Mouse (Mus musculus) heart, embryonic 12.5 days (tissue): ENCODE measurements around the gene Plekhf1. TPM values are rescaled to one million over a fixed set of nuclear protein-coding genes. Genes with fewer than 3 reads are reported as not detected.

Source experiments
- ATAC-seq: fragments of 200-750 bp; cut with Nextera tagmentation; 2 replicates; pipeline ENCODE4 v1.8.0; 2017; ENCODE audit warnings: moderate TSS enrichment, moderate library complexity; ENCODE audit not compliant: insufficient number of reproducible peaks, low FRiP score
- H3K27ac ChIP-seq: fragments of 300-500 bp; sonication (generic); 2 replicates; pipeline ENCODE4 v1.5.1; 2016; ENCODE audit warnings: mild to moderate bottlenecking, moderate library complexity; ENCODE audit not compliant: poor library complexity, severe bottlenecking
- H3K27me3 ChIP-seq: fragments of 300-500 bp; sonication (generic); replicated peaks from 2 replicates; pipeline ENCODE4 v1.6.1; 2016; ENCODE audit warnings: mild to moderate bottlenecking, moderate library complexity
- H3K36me3 ChIP-seq: fragments of 300-500 bp; sonication (generic); 2 replicates; pipeline ENCODE4 v1.6.1; 2016; ENCODE audit warnings: mild to moderate bottlenecking, moderate library complexity
- H3K4me1 ChIP-seq: fragments of 300-500 bp; sonication (generic); replicated peaks from 2 replicates; pipeline ENCODE4 v1.6.1; 2016; ENCODE audit warnings: mild to moderate bottlenecking
- H3K4me2 ChIP-seq: fragments of 300-500 bp; sonication (generic); 2 replicates; pipeline ENCODE4 v1.6.1; 2016; ENCODE audit warnings: mild to moderate bottlenecking, moderate library complexity
- H3K4me3 ChIP-seq: fragments of 300-500 bp; sonication (generic); 2 replicates; pipeline ENCODE4 v1.5.1; 2016; ENCODE audit warnings: mild to moderate bottlenecking
- H3K9ac ChIP-seq: fragments of 300-500 bp; sonication (generic); 2 replicates; pipeline ENCODE4 v1.6.1; 2016; ENCODE audit warnings: mild to moderate bottlenecking, moderate library complexity
- H3K9me3 ChIP-seq: fragments of 300-500 bp; sonication (generic); replicated peaks from 2 replicates; pipeline ENCODE4 v1.6.1; 2016; ENCODE audit warnings: mild to moderate bottlenecking, moderate library complexity
- WGBS: fragments of 180-500 bp; shearing (Covaris S2); methylation state at CpG from one replicate; pipeline ENCODE4 v1.1.7; 2016; 5-methylcytosine and 5-hydroxymethylcytosine counted together
- polyA plus RNA-seq: library from polyadenylated mRNA; unstranded; fragments of >200 nt; fragmentation: Nextera tagmentation; extraction: Ambion mirVana; gene quantifications from 2 replicates; pipeline ENCODE4 v1.2.1, GENCODE M21; 2016

Plekhf1 gene
- polyA plus RNA-seq, 1 experiment from 2014 or later: 1.7 TPM

DNA sequence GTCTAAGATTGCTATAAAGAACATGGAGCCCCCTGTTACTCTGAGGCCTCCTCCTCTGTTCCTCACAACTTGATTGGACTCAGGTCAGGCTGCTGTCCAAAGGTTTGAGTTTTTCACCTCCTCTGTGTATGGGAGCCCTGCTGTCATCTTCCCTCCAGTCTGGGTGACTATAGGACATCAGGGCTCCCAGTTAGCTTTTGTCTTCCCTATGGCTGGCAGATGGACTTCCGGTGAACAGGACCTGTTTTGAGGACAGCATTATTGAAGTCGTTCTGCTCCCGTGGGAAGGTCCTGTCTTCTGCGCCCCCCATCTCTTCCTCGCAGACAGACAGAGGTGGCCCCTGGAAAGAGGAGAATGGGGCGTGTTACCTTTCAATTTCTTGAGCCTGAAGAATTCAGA is 43.0 kb downstream of the Plekhf1 start:
- peaks cover 6% of the 10 kb centered on the region; the same call in 1 of the 2 replicates for H3K36me3 ChIP-seq
- H3K4me3 ChIP-seq: no peak overlapping the region
- 88% methylated on average over 6 of the region's 6 CpGs for WGBS
- H3K4me1 ChIP-seq: peaks cover 13% of the 10 kb centered on the region
- H3K27ac ChIP-seq: no peak overlapping the region
- no peak for ATAC-seq
- no peaks in the 10 kb centered on the region for H3K27me3 ChIP-seq
- H3K9me3 ChIP-seq: no peaks in the 10 kb centered on the region
- no peak overlapping the region for H3K9ac ChIP-seq
- H3K4me2 ChIP-seq: peak overlapping the region; percentile 88; the same call in 1 of the 2 replicates

DNA sequence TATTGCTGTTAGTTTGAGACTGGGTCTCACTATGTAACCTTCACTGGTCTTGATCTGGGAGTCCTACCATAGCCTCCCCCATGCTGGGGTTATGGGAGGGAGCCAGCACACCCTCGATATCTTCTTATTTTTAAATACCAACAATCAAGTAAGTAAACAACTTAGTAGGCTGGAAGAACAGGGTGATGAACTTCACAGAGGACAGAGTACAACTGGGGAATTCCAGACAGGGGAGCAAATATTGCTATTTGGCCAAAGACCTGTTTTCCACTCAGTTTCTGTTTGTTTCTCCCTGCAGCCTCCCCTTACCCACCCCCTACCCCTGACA is 43.4 kb downstream of the Plekhf1 start:
- peak overlapping the region; percentile 63 for H3K4me3 ChIP-seq
- ATAC-seq: no peak
- H3K27me3 ChIP-seq: no peaks in the 10 kb centered on the region
- 50% methylated on average over 1 of the region's 1 CpGs for WGBS
- no peak overlapping the region for H3K27ac ChIP-seq
- H3K4me2 ChIP-seq: peak overlapping the region; percentile 88
- peaks cover 13% of the 10 kb centered on the region for H3K4me1 ChIP-seq
- peak overlapping the region; percentile 76 for H3K9ac ChIP-seq
- peaks cover 2% of the 10 kb centered on the region; the same call in 1 of the 2 replicates for H3K36me3 ChIP-seq
- H3K9me3 ChIP-seq: no peaks in the 10 kb centered on the region

- Histone ChIP-seq H3K9me3 (no peaks in the 10 kb centered on the region), H3K27me3 (no peaks in the 10 kb centered on the region), H3K36me3 (no peaks in the 10 kb centered on the region), H3K4me2 (peak overlapping the region; percentile 88), H3K4me3 (peak overlapping the region; percentile 63), H3K4me1 (peaks cover 13% of the 10 kb centered on the region), H3K27ac (peak overlapping the region; percentile 76), H3K9ac (peak overlapping the region; percentile 76)
- ATAC-seq: peak; percentile 88
- WGBS: 2% methylated on average over 35 of the region's 36 CpGs
Observed at GRCm38 (mm10) chr7:38183709-38184417, 44.0 kb downstream of the Plekhf1 start.

DNA sequence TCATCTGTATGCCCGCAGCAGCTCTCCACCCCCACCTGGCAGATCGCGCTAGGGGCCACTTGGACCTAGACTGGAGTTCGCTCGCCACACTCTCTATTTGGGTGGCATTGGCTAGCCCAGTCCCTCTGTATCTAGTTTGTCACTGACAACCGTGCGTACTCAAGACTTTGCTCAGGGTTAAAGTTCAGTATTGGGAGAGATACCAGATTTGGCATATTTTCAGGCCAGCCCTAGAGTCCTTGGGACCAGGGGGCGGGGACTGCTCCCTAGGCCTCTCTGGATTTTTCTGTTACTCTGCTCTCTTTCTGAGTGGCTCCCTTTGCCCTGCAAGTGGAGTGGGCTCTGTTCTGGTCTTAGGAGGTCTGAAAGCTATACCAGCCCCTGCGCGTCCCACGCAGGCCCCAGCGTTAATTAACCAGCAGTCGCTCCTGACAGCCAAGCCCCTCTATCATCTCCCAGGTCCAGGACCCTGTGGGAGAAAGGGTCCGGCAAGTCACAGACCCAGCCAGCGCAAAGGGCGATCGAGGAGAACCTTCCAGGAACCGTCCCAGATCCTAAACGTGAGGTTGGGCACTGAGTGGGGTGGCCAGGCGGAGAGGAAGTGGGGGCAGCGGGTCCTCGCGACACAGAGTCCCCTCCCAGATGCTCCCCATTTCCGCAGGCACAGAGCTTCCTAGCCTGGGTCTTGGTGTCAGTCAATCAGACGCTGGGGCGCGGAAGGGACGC is 44.7 kb downstream of the Plekhf1 start, which contains the start of gene 1600014C10Rik:
Gene 1600014C10Rik (plus strand): TSS at position 256 of the 726 bp plus-strand sequence.
- Histone ChIP-seq H3K4me1 (peaks cover 13% of the 10 kb centered on the region), H3K4me3 (peak within 1 kb of the TSS; percentile 63), H3K36me3 (no peaks in the 10 kb centered on the region), H3K4me2 (peak within 1 kb of the TSS; percentile 88), H3K9me3 (no peaks in the 10 kb centered on the region), H3K27ac (peak within 1 kb of the TSS; percentile 76), H3K27me3 (no peaks in the 10 kb centered on the region), H3K9ac (peak within 1 kb of the TSS; percentile 76)
- 3% methylated on average over 28 of the region's 28 CpGs for WGBS
- peak; percentile 61 for ATAC-seq

- Histone ChIP-seq H3K36me3 (no peaks in the 10 kb centered on the region), H3K4me2 (peak overlapping the region; percentile 88), H3K27me3 (no peaks in the 10 kb centered on the region), H3K4me1 (peaks cover 13% of the 10 kb centered on the region), H3K27ac (peak overlapping the region; percentile 76), H3K4me3 (peak overlapping the region; percentile 63), H3K9ac (peak overlapping the region; percentile 76; the same call in 1 of the 2 replicates), H3K9me3 (no peaks in the 10 kb centered on the region)
- under 1% methylated on average over 11 of the region's 11 CpGs for WGBS
- ATAC-seq: peak; percentile 44; the same call in 1 of the 2 replicates
Observed at GRCm38 (mm10) chr7:38182596-38182961, 45.2 kb downstream of the Plekhf1 start.

DNA sequence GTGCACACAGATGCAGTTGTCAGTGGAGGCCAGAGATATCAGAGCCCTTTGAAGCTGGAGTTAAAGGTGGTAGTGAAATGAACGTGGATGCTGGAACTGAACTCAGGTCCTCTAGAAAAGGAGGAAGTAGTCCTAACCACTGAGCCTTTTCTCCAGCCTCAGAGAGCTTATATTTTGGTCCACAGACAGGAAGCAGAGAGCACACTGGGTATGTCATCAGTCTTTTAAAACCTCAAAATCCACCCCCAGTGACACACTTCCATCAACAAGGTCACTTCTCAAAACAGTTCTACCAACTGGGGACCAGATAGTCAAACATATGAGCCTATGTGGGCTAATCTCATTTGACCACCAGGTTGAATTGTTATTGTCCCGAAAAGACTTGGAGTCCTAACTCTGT is 46.5 kb downstream of the Plekhf1 start:
- Histone ChIP-seq H3K9me3 (no peaks in the 10 kb centered on the region), H3K4me3 (no peak overlapping the region), H3K9ac (no peak overlapping the region), H3K4me2 (no peak overlapping the region), H3K36me3 (no peaks in the 10 kb centered on the region), H3K27ac (no peak overlapping the region), H3K27me3 (no peaks in the 10 kb centered on the region), H3K4me1 (peaks cover 13% of the 10 kb centered on the region)
- no peak for ATAC-seq
- WGBS: 76% methylated on average over 2 of the region's 2 CpGs

- no peak for ATAC-seq
- Histone ChIP-seq H3K27me3 (peaks cover 8% of the 10 kb centered on the region), H3K4me3 (no peak overlapping the region), H3K36me3 (no peaks in the 10 kb centered on the region), H3K9me3 (no peaks in the 10 kb centered on the region), H3K27ac (no peak overlapping the region), H3K4me1 (peaks cover 13% of the 10 kb centered on the region), H3K9ac (no peak overlapping the region), H3K4me2 (no peak overlapping the region)
- WGBS: 66% methylated on average over 3 of the region's 3 CpGs
Observed at GRCm38 (mm10) chr7:38179896-38180295, 47.9 kb downstream of the Plekhf1 start.

DNA sequence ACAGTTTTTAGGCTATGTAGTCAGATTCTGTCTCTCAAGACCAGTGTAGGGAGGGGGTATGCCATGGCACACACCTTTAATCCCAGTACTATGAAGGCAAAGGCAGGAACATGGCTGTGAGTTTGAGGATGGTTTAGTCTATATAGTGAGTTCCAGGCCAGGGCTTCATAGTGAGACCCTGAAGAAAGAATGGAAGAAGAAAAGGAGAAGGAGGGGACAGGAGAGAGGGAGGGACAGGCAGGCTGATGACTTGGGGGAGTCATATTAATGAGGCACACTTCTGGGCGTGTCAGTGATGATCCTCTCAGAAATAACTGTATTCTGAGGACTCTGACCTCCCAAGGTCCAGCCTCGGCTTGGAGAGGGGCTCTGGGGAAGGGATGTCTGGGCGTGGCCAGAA is 51.8 kb downstream of the Plekhf1 start:
- Histone ChIP-seq H3K9me3 (no peaks in the 10 kb centered on the region), H3K4me1 (peaks cover 11% of the 10 kb centered on the region), H3K4me3 (no peak overlapping the region), H3K27ac (no peak overlapping the region), H3K9ac (no peak overlapping the region), H3K4me2 (no peak overlapping the region), H3K36me3 (no peaks in the 10 kb centered on the region), H3K27me3 (peaks cover 29% of the 10 kb centered on the region)
- ATAC-seq: no peak
- WGBS: 81% methylated on average over 3 of the region's 3 CpGs

DNA sequence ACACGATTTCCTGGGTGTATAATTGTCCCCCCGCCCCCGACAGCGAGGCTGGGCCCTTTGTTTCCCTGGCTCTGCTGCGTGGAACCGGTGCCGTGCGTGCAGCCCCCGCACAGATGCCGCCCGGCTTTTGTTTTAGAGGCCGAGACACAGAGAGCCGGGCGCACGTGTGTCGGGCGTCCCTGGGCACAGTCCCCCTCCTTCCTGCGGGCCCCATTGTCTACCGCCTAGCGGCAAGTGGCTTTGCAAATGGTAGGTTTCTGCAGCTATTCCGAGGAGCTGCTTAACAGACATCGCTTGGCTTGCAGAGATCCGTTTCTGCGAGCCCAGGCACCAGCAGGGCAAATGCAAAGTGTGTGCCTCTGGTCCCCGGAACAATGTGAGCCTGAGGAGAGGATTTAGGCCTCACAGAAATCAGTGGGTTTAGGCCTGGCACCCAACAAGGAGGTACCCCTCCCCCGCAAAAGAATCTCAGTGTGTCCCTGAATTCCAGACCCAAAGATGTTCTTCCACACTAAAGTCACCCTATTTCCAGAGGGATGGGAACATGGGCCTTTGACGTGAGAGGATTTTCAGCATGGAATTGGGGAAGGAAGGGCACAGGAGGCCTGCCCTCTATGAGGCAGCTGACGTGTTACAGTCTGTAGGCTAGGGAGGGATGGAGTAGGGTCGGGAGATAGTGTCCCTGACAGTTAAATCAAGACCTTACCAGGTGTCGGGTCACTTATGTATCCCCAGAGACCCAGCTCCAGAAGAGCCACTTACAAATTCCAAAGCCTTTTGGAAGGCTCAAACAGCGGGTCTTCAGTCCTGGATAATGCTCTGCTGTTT is 53.3 kb downstream of the Plekhf1 start:
- Histone ChIP-seq H3K4me3 (peak overlapping the region; percentile 44), H3K4me2 (peak overlapping the region; percentile 75), H3K36me3 (no peaks in the 10 kb centered on the region), H3K9ac (peak overlapping the region; percentile 60), H3K4me1 (peaks cover 11% of the 10 kb centered on the region), H3K9me3 (no peaks in the 10 kb centered on the region), H3K27me3 (peaks cover 29% of the 10 kb centered on the region), H3K27ac (no peak overlapping the region)
- ATAC-seq: no peak; the same call in 1 of the 2 replicates
- 13% methylated on average over 31 of the region's 31 CpGs for WGBS

GRCm38 (mm10) chr7:38173871-38174270 is 53.9 kb downstream of the Plekhf1 start:
- no peaks in the 10 kb centered on the region for H3K36me3 ChIP-seq
- H3K27ac ChIP-seq: no peak overlapping the region
- ATAC-seq: no peak
- peaks cover 29% of the 10 kb centered on the region for H3K27me3 ChIP-seq
- no peak overlapping the region for H3K9ac ChIP-seq
- H3K4me1 ChIP-seq: peaks cover 11% of the 10 kb centered on the region
- no peaks in the 10 kb centered on the region for H3K9me3 ChIP-seq
- peak overlapping the region; percentile 75 for H3K4me2 ChIP-seq
- peak overlapping the region; percentile 44 for H3K4me3 ChIP-seq
- WGBS: 15% methylated on average over 14 of the region's 14 CpGs

GRCm38 (mm10) chr7:38167724-38168141 is 60.1 kb downstream of the Plekhf1 start:
- 14% methylated on average over 11 of the region's 11 CpGs for WGBS

More at GRCm38 (mm10) chr7:38167724-38168141, 60.1 kb downstream of the Plekhf1 start:
- Histone ChIP-seq H3K36me3 (no peaks in the 10 kb centered on the region), H3K4me2 (peak overlapping the region; percentile 86), H3K27me3 (peaks cover 5% of the 10 kb centered on the region), H3K9ac (no peak overlapping the region), H3K4me1 (peaks cover 8% of the 10 kb centered on the region), H3K27ac (no peak overlapping the region), H3K4me3 (no peak overlapping the region), H3K9me3 (no peaks in the 10 kb centered on the region)
- ATAC-seq: no peak
